Mouse (Mus musculus): ENCODE data around the gene Dbndd2. TPM values are rescaled to one million over a fixed set of nuclear protein-coding genes. Genes with fewer than 3 reads are reported as not detected.

Gene Dbndd2
- 1.6 and 4.2 TPM in 2 replicates for polyA plus RNA-seq (2014; fragmentation: Nextera tagmentation; extraction: Ambion mirVana)

GRCm38 (mm10) chr2:164485681-164486257 is at the start of gene Dbndd2:
TSS of gene Dbndd2 (plus strand) at chr2:164486106.
- Histone ChIP-seq H3K9me3 (replicated peaks; ENCODE audit: control insufficient read depth, low read length) (no peaks in the 10 kb centered on the region), H3K9ac (replicated peaks; ENCODE audit: low read length) (peak within 1 kb of the TSS; percentile 64), H3K4me1 (ENCODE audit: control insufficient read depth, insufficient read depth, low read length) (peaks cover 3% of the 10 kb centered on the region; the same call in 1 of the 2 replicates), H3K4me2 (ENCODE audit: low read depth, low read length) (peak within 1 kb of the TSS; percentile 100), H3K27ac (replicated peaks; ENCODE audit: low read depth, low read length) (no peak within 1 kb of the TSS), H3K27me3 (ENCODE audit: control insufficient read depth, insufficient read depth, low read length) (peaks cover 20% of the 10 kb centered on the region), H3K36me3 (replicated peaks; ENCODE audit: control insufficient read depth, insufficient read depth, low read depth, low read length) (no peaks in the 10 kb centered on the region), H3K4me3 (ENCODE audit: low read depth, low read length) (peak within 1 kb of the TSS; percentile 71)
- DNase-seq (ENCODE audit: low spot score) (peak; percentile 25), ATAC-seq (replicated peaks; ENCODE audit: insufficient number of reproducible peaks, low FRiP score, low TSS enrichment, low read depth) (no peak; the same call in 1 of the 2 replicates)
- 2% methylated on average over 26 of the region's 26 CpGs for WGBS

GRCm38 (mm10) chr2:164436215-164436913 is 49.5 kb upstream of the Dbndd2 start:
- 12% methylated on average over 8 of the region's 8 CpGs for WGBS
- Histone ChIP-seq H3K36me3 (replicated peaks; ENCODE audit: control insufficient read depth, insufficient read depth, low read depth, low read length) (no peaks in the 10 kb centered on the region), H3K4me3 (ENCODE audit: low read depth, low read length) (no peak overlapping the region), H3K4me1 (ENCODE audit: control insufficient read depth, insufficient read depth, low read length) (peaks cover 13% of the 10 kb centered on the region), H3K27ac (replicated peaks; ENCODE audit: low read depth, low read length) (peak overlapping the region; percentile 68), H3K9me3 (replicated peaks; ENCODE audit: control insufficient read depth, low read length) (no peaks in the 10 kb centered on the region), H3K9ac (replicated peaks; ENCODE audit: low read length) (no peak overlapping the region; the same call in 1 of the 2 replicates), H3K4me2 (ENCODE audit: low read depth, low read length) (no peak overlapping the region), H3K27me3 (ENCODE audit: control insufficient read depth, insufficient read depth, low read length) (no peaks in the 10 kb centered on the region)
- ATAC-seq (replicated peaks; ENCODE audit: insufficient number of reproducible peaks, low FRiP score, low TSS enrichment, low read depth) (no peak), DNase-seq (ENCODE audit: low spot score) (no peak)

- DNase-seq (ENCODE audit: low spot score) (no peak), ATAC-seq (replicated peaks; ENCODE audit: insufficient number of reproducible peaks, low FRiP score, low TSS enrichment, low read depth) (no peak)
- Histone ChIP-seq H3K9ac (replicated peaks; ENCODE audit: low read length) (no peak overlapping the region), H3K36me3 (replicated peaks; ENCODE audit: control insufficient read depth, insufficient read depth, low read depth, low read length) (no peaks in the 10 kb centered on the region), H3K4me1 (ENCODE audit: control insufficient read depth, insufficient read depth, low read length) (peaks cover 13% of the 10 kb centered on the region), H3K4me3 (ENCODE audit: low read depth, low read length) (no peak overlapping the region), H3K4me2 (ENCODE audit: low read depth, low read length) (no peak overlapping the region), H3K27me3 (ENCODE audit: control insufficient read depth, insufficient read depth, low read length) (no peaks in the 10 kb centered on the region), H3K9me3 (replicated peaks; ENCODE audit: control insufficient read depth, low read length) (no peaks in the 10 kb centered on the region), H3K27ac (replicated peaks; ENCODE audit: low read depth, low read length) (peak overlapping the region; percentile 68; the same call in 1 of the 2 replicates)
- 30% methylated on average over 3 of the region's 3 CpGs for WGBS
These were observed 48.9 kb upstream of the Dbndd2 start for GRCm38 (mm10) chr2:164436961-164437360.

- no peaks in the 10 kb centered on the region for H3K27me3 ChIP-seq (ENCODE audit: control insufficient read depth, insufficient read depth, low read length)
- 66% methylated on average over 6 of the region's 6 CpGs for WGBS
- DNase-seq (ENCODE audit: low spot score) (no peak), ATAC-seq (replicated peaks; ENCODE audit: insufficient number of reproducible peaks, low FRiP score, low TSS enrichment, low read depth) (no peak)
- peaks cover 6% of the 10 kb centered on the region for H3K4me1 ChIP-seq (ENCODE audit: control insufficient read depth, insufficient read depth, low read length)
- H3K9me3 ChIP-seq (replicated peaks; ENCODE audit: control insufficient read depth, low read length): no peaks in the 10 kb centered on the region
- no peaks in the 10 kb centered on the region for H3K36me3 ChIP-seq (replicated peaks; ENCODE audit: control insufficient read depth, insufficient read depth, low read depth, low read length)
- no peak overlapping the region for H3K27ac ChIP-seq (replicated peaks; ENCODE audit: low read depth, low read length)
- no peak overlapping the region for H3K9ac ChIP-seq (replicated peaks; ENCODE audit: low read length)
- no peak overlapping the region for H3K4me3 ChIP-seq (ENCODE audit: low read depth, low read length)
- no peak overlapping the region for H3K4me2 ChIP-seq (ENCODE audit: low read depth, low read length)
These were observed 48.2 kb upstream of the Dbndd2 start for GRCm38 (mm10) chr2:164437710-164438109.

GRCm38 (mm10) chr2:164438257-164438656 is 47.6 kb upstream of the Dbndd2 start:
- H3K36me3 ChIP-seq (replicated peaks; ENCODE audit: control insufficient read depth, insufficient read depth, low read depth, low read length): no peaks in the 10 kb centered on the region
- ATAC-seq (replicated peaks; ENCODE audit: insufficient number of reproducible peaks, low FRiP score, low TSS enrichment, low read depth) (no peak), DNase-seq (ENCODE audit: low spot score) (no peak)
- H3K4me3 ChIP-seq (ENCODE audit: low read depth, low read length): no peak overlapping the region
- no peaks in the 10 kb centered on the region for H3K27me3 ChIP-seq (ENCODE audit: control insufficient read depth, insufficient read depth, low read length)
- WGBS: 70% methylated on average over 8 of the region's 8 CpGs
- no peak overlapping the region for H3K9ac ChIP-seq (replicated peaks; ENCODE audit: low read length)
- no peak overlapping the region for H3K27ac ChIP-seq (replicated peaks; ENCODE audit: low read depth, low read length)
- peaks cover 6% of the 10 kb centered on the region for H3K4me1 ChIP-seq (ENCODE audit: control insufficient read depth, insufficient read depth, low read length)
- no peak overlapping the region for H3K4me2 ChIP-seq (ENCODE audit: low read depth, low read length)
- H3K9me3 ChIP-seq (replicated peaks; ENCODE audit: control insufficient read depth, low read length): no peaks in the 10 kb centered on the region

GRCm38 (mm10) chr2:164439001-164439421 is 46.9 kb upstream of the Dbndd2 start:
- H3K4me1 ChIP-seq (ENCODE audit: control insufficient read depth, insufficient read depth, low read length): peaks cover 6% of the 10 kb centered on the region
- H3K27me3 ChIP-seq (ENCODE audit: control insufficient read depth, insufficient read depth, low read length): no peaks in the 10 kb centered on the region
- DNase-seq (ENCODE audit: low spot score): no peak
- H3K9ac ChIP-seq (replicated peaks; ENCODE audit: low read length): no peak overlapping the region
- no peak overlapping the region for H3K4me3 ChIP-seq (ENCODE audit: low read depth, low read length)
- whole genome bisulfite sequencing: 80% methylated on average over 3 of the region's 3 CpGs
- ATAC-seq (replicated peaks; ENCODE audit: insufficient number of reproducible peaks, low FRiP score, low TSS enrichment, low read depth): no peak
- H3K36me3 ChIP-seq (replicated peaks; ENCODE audit: control insufficient read depth, insufficient read depth, low read depth, low read length): no peaks in the 10 kb centered on the region
- H3K27ac ChIP-seq (replicated peaks; ENCODE audit: low read depth, low read length): no peak overlapping the region
- H3K9me3 ChIP-seq (replicated peaks; ENCODE audit: control insufficient read depth, low read length): no peaks in the 10 kb centered on the region
- H3K4me2 ChIP-seq (ENCODE audit: low read depth, low read length): no peak overlapping the region

GRCm38 (mm10) chr2:164440314-164440713 is 45.6 kb upstream of the Dbndd2 start:
- DNase-seq (ENCODE audit: low spot score): no peak
- ATAC-seq (replicated peaks; ENCODE audit: insufficient number of reproducible peaks, low FRiP score, low TSS enrichment, low read depth): no peak
- Histone ChIP-seq H3K36me3 (replicated peaks; ENCODE audit: control insufficient read depth, insufficient read depth, low read depth, low read length) (no peaks in the 10 kb centered on the region), H3K27ac (replicated peaks; ENCODE audit: low read depth, low read length) (no peak overlapping the region), H3K9ac (replicated peaks; ENCODE audit: low read length) (no peak overlapping the region), H3K4me2 (ENCODE audit: low read depth, low read length) (no peak overlapping the region), H3K4me1 (ENCODE audit: control insufficient read depth, insufficient read depth, low read length) (peaks cover 6% of the 10 kb centered on the region), H3K4me3 (ENCODE audit: low read depth, low read length) (no peak overlapping the region), H3K9me3 (replicated peaks; ENCODE audit: control insufficient read depth, low read length) (no peaks in the 10 kb centered on the region), H3K27me3 (ENCODE audit: control insufficient read depth, insufficient read depth, low read length) (no peaks in the 10 kb centered on the region)
- WGBS: 66% methylated on average over 5 of the region's 5 CpGs

- Histone ChIP-seq H3K4me2 (ENCODE audit: low read depth, low read length) (0 out of 2 replicates have a peak overlapping the region, but pooled peaks have one; percentile 6), H3K36me3 (replicated peaks; ENCODE audit: control insufficient read depth, insufficient read depth, low read depth, low read length) (no peaks in the 10 kb centered on the region), H3K4me3 (ENCODE audit: low read depth, low read length) (no peak overlapping the region), H3K27ac (replicated peaks; ENCODE audit: low read depth, low read length) (no peak overlapping the region), H3K27me3 (ENCODE audit: control insufficient read depth, insufficient read depth, low read length) (no peaks in the 10 kb centered on the region), H3K9me3 (replicated peaks; ENCODE audit: control insufficient read depth, low read length) (no peaks in the 10 kb centered on the region), H3K9ac (replicated peaks; ENCODE audit: low read length) (no peak overlapping the region), H3K4me1 (ENCODE audit: control insufficient read depth, insufficient read depth, low read length) (peaks cover 4% of the 10 kb centered on the region)
- ATAC-seq (replicated peaks; ENCODE audit: insufficient number of reproducible peaks, low FRiP score, low TSS enrichment, low read depth) (no peak), DNase-seq (ENCODE audit: low spot score) (no peak)
- 23% methylated on average over 8 of the region's 8 CpGs for WGBS
These were observed 44.8 kb upstream of the Dbndd2 start for GRCm38 (mm10) chr2:164441155-164441554.

All from embryonic facial prominence, embryonic 11.5 days (tissue).